Mouse (Mus musculus) kidney, adult 18-20 months (tissue): Measurements from ENCODE around the gene Arhgap8.
"Not testable (repeated sequence)": the region's sequence is repeated elsewhere in the genome, so short reads cannot be mapped to it uniquely, and the experiment has no call there.

Experiments
- DNase-seq: peaks from one replicate; pipeline ENCODE4 v3.0.0; 2021

Arhgap8 gene

GRCm38 (mm10) chr15:84698189-84698588 is 21.7 kb upstream of the Arhgap8 start:
- no peak for DNase-seq

GRCm38 (mm10) chr15:84700147-84700794 is 19.6 kb upstream of the Arhgap8 start:
- peak; percentile 72 for DNase-seq

- DNase-seq: peak; percentile 45
Observed at GRCm38 (mm10) chr15:84701947-84702346, 17.9 kb upstream of the Arhgap8 start.

GRCm38 (mm10) chr15:84702391-84703345 is 17.2 kb upstream of the Arhgap8 start:
- no peak for DNase-seq

- no peak for DNase-seq
Observed at GRCm38 (mm10) chr15:84703992-84704391, 15.9 kb upstream of the Arhgap8 start.

- no peak for DNase-seq
Observed at GRCm38 (mm10) chr15:84705351-84705901, 14.4 kb upstream of the Arhgap8 start.

- no peak for DNase-seq
Observed at GRCm38 (mm10) chr15:84706983-84707619, 12.8 kb upstream of the Arhgap8 start.

- no peak for DNase-seq
Observed at GRCm38 (mm10) chr15:84712566-84713405, 7.1 kb upstream of the Arhgap8 start.

GRCm38 (mm10) chr15:84714730-84715129 is 5.1 kb upstream of the Arhgap8 start:
- DNase-seq: peak; percentile 80

- DNase-seq: no peak
Observed at GRCm38 (mm10) chr15:84715132-84715531, 4.7 kb upstream of the Arhgap8 start.

GRCm38 (mm10) chr15:84717570-84718270 is 2.1 kb upstream of the Arhgap8 start:
- not testable (repeated sequence) for DNase-seq

GRCm38 (mm10) chr15:84718785-84719184 is 1.1 kb upstream of the Arhgap8 start:
- no peak for DNase-seq

- DNase-seq: peak; percentile 27
Observed at GRCm38 (mm10) chr15:84720291-84721204, 696 bp downstream of the Arhgap8 start.

GRCm38 (mm10) chr15:84723656-84724055 is 3.8 kb downstream of the Arhgap8 start:
- DNase-seq: not testable (repeated sequence)

- peak; percentile 35 for DNase-seq
Observed at GRCm38 (mm10) chr15:84724199-84724598, 4.3 kb downstream of the Arhgap8 start.

GRCm38 (mm10) chr15:84729685-84730084 is 9.8 kb downstream of the Arhgap8 start:
- DNase-seq: no peak

GRCm38 (mm10) chr15:84730893-84731292 is 11.0 kb downstream of the Arhgap8 start:
- DNase-seq: no peak

GRCm38 (mm10) chr15:84731676-84732424 is 12.0 kb downstream of the Arhgap8 start:
- no peak for DNase-seq

GRCm38 (mm10) chr15:84732425-84732749 is 12.5 kb downstream of the Arhgap8 start:
- no peak for DNase-seq
